Mouse (Mus musculus) stomach, postnatal 0 days (tissue): ENCODE measurements around the gene Primpol.

ENCODE experiments used
- CTCF ChIP-seq: IDR thresholded peaks from 2 replicates; pipeline ENCODE4 v1.5.1; 2016; ENCODE audit warnings: antibody characterized with exemption, low read depth, mild to moderate bottlenecking, moderate library complexity
- EP300 ChIP-seq: optimal IDR thresholded peaks from 2 replicates; pipeline ENCODE3; 2016; ENCODE audit warnings: antibody characterized with exemption

- 0 out of 2 replicates have a peak, but pooled peaks have one; percentile 6 for TF ChIP-seq CTCF
- TF ChIP-seq EP300: peak; percentile 94
Observed at GRCm38 (mm10) chr8:46551615-46552440, 65.2 kb downstream of the Primpol start, which contains the start of gene Cenpu.
